Mouse (Mus musculus) adrenal gland, postnatal 14 days (tissue): ENCODE measurements around the gene Wwox. TPM values are rescaled to one million over a fixed set of nuclear protein-coding genes. Genes with fewer than 3 reads are reported as not detected.

Experiments used
- DNase-seq: peaks from one replicate; pipeline ENCODE4 v3.0.0; 2021; ENCODE audit warnings: mixed read lengths
- total RNA-seq: library from RNA; stranded (reverse); gene quantifications from 2 replicates; pipeline ENCODE4 v1.2.3, GENCODE M21; 2021

Wwox gene
- total RNA-seq, 1 experiment from 2014 or later, result 22.4 TPM

- DNase-seq, result no peak
Measured at GRCm38 (mm10) chr8:115358481-115358880, 919.0 kb downstream of the Wwox start.

- DNase-seq, result no peak
Measured at GRCm38 (mm10) chr8:115359701-115360100, 920.2 kb downstream of the Wwox start.

GRCm38 (mm10) chr8:115362518-115362917 is 923.1 kb downstream of the Wwox start:
- DNase-seq, result peak; percentile 12

- DNase-seq, result no peak
Measured at GRCm38 (mm10) chr8:115374957-115375356, 935.5 kb downstream of the Wwox start.

DNA sequence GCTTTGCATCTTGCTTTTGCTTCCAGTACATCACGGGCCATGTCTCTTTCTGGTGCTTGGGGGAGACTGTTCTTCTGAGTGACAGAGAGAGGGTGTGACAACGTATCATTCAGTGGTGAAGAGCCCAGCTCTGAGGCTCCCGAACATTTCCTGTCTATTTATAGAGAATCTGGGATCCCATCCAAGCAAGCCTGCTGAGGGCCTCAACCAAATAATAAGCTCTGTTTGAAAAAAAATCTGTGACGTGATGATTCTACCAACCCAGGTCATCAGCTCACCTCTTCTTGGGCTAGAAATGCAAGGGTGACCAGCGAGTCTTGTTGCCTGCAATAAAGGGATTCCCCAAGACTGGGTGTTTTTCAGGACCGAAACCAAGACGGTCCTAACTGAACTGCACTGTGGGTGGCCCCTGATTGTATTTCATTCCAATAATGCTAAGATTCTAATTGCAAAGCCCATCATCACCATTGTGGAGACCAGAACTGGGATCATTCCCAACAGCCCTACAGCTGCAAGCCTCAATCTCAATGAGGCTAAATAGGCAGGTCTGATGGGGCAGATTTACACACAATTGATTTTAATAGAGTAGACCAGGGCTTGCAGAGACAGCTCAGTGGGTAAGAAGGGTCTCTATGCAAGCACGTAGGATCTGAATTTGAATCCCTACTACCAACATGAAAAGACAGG is 936.0 kb downstream of the Wwox start:
- DNase-seq, result peak; percentile 14

DNA sequence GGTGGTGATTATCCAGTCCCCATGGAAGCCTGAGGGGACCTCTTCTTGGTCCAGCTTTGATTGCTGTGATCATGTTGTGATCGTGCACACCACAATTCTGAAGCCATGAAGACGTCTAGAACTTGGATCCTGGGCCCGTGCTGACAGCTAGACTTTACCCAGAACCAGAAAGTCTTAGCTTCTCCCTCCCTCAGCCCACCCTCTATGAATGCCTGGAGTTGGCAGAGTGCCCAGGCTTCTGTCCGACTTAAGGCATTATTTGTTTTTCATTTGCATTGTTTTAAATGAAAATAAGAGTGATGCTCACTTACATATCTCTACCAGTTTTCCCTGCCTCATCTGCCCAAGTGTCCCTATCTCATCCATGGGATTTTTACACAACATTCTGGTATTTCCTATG is 937.9 kb downstream of the Wwox start:
- DNase-seq, result no peak

DNA sequence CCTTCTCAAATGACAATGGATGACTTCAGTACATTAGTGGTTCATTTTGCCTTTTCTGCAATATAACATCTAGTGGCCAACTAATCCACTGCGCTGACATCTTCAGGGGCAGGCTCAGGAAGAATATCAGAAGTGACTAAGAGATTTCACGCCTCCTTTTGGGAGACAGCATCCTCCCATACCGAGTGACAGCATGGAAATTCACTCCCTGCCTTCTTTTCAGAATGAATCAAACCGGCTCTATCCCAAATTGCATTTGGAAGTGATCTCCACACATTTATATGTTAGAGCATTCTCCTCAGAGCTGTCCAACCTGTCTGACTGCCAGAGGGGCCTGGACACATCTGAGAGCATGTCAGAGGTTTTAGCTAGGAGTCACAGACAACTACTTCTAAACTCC is 940.6 kb downstream of the Wwox start:
- DNase-seq, result peak; percentile 9

DNA sequence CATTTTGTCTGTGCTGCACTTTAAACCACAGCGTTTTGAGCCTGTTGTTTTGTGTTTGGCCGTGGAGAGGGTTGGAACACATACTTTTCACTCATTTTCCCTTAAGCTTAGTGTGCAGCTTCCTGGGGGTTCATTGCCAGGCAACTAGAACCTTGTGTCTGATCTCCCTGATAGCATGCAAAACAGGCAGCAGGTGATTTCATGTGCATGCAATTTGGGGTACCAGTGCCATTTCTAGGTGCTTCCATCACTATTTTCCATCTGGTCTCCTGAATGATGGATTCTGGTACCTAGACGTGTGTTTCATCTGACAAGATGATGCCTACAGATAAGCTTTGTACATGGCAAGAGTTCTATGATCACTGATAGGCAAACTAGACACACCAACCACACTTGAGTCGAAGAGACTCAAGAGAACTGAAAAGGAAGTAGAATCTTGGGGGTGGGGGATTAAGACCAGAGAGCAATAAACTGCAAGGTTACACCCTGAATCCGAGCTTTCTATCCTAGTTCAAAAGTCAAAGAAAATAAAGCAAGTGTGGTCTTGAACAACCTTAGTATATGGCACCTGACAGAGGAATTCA is 951.6 kb downstream of the Wwox start:
- DNase-seq, result no peak

DNA sequence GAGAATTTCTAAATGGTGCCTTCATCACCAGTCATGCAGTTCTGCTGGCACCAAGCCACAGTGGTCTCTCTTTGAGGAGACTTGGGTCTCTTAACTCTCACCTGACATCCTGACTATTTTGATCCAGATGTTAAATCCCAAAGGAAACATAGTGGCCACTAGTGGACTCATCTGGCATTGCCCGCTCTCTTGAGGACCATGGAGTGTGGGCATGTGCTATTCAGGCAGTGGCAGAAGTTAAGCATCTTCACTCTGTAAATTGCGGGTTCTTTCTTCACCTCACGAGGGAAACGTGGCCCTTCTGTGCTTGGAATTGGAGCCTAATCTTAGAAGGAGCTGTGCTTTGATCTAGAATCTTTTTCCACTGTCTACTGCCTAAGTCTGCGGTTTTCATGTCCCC is 956.4 kb downstream of the Wwox start:
- peak; percentile 38 for DNase-seq

GRCm38 (mm10) chr8:115397981-115398380 is 958.5 kb downstream of the Wwox start:
- DNase-seq, result peak; percentile 27

DNA sequence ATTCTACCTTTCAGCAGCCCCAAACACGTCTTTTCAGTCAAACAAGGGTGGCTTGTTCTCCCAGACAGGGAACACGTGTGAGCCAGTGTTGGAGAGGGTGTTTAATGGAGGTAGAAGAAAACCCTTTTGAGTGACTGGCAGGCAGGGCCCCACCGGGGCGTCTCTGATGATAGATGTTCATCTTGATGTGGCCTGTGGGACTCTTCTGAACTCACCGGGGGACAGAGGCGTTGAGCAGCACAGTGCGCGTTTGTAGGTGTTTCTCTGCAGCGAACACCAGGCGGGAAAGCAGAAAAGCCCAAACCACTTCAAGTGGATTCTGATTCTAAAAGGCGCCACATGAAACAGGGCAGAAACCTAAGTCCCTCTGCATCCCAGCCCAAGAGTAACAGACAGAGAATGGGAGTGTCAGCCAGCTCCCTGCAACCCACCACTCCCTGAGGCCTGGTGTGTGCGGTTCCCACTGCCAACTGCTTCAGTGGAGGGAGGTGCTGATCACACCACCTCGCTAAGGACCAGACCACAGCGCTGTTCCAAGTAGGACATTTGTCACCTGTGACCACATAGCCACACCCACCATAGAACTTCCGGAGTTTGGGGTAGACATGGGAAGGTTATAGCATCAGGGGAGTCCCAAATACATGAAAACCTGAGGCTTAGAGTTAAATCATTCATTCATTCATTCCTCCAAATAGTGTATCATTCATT is 960.7 kb downstream of the Wwox start:
- no peak for DNase-seq

Other genes with a start within 250 kb of the Wwox start
- 16.6 and 19.6 TPM in 2 replicates for gene Vat1l, start 234.0 kb upstream of the Wwox start, total RNA-seq
- gene Clec3a, start 21.6 kb upstream of the Wwox start, total RNA-seq, result not detected in 2 replicates